Mouse (Mus musculus): Measurements from ENCODE around the gene Cops3.

GRCm38 (mm10) chr11:59803516-59803915 lies 36.1 kb downstream of the Cops3 start:
- TF ChIP-seq POLR2A (IDR thresholded peaks at IDR 0.05; ENCODE audit: low read depth, low read length) (no peak), CTCF (IDR thresholded peaks at IDR 0.05; ENCODE audit: extremely low read depth, insufficient read length, insufficient replicate concordance, low read depth, low read length) (no peak)
